ENCODE assay signal across 7 mouse cellular contexts in genomic region chr2:37516922-37517462, GRCm38 (mm10). TPM values are rescaled to one million over a fixed set of nuclear protein-coding genes. Genes with fewer than 3 reads are reported as not detected.
DNase-seq lines count a peak whose midpoint lies in the region; ATAC-seq lines count a peak whose summit lies in the region.

No protein-coding gene starts in this region.

- H3K9ac ChIP-seq in kidney, embryonic 14.5 days (ENCODE audit: low read depth, low read length) = no peak overlapping the region
- H3K9ac ChIP-seq in forebrain, embryonic 11.5 days (ENCODE audit: low read length) = no peak overlapping the region
- peak overlapping the region; percentile 54 for H3K9ac ChIP-seq in midbrain, embryonic 14.5 days (replicated peaks; ENCODE audit: low read length)

- no peak for ATAC-seq in kidney, embryonic 14.5 days (ENCODE audit: low FRiP score, low TSS enrichment)
- peak; percentile 91 for ATAC-seq in cerebellum, adult (ENCODE audit: insufficient number of reproducible peaks, low FRiP score, low TSS enrichment)
- peak; percentile 72 for ATAC-seq in forebrain, embryonic 11.5 days (replicated peaks; ENCODE audit: low FRiP score)
- ATAC-seq in midbrain, embryonic 14.5 days (ENCODE audit: low FRiP score, low TSS enrichment) = peak; percentile 77
- no peak for ATAC-seq in granulocyte monocyte progenitor cell, adult 5-6 weeks (replicated peaks; ENCODE audit: poor library complexity, severe bottlenecking)

- H3K27me3 ChIP-seq in kidney, embryonic 14.5 days (ENCODE audit: control insufficient read depth, insufficient read depth, low read length) = no peaks in the 10 kb centered on the region
- no peaks in the 10 kb centered on the region for H3K27me3 ChIP-seq in forebrain, embryonic 11.5 days (ENCODE audit: control insufficient read depth, insufficient read depth, low read length)
- no peaks in the 10 kb centered on the region for H3K27me3 ChIP-seq in midbrain, embryonic 14.5 days (ENCODE audit: control insufficient read depth, insufficient read depth, low read length)

- peak; percentile 26 to 38 for DNase-seq in kidney, postnatal 4 days
- DNase-seq in forebrain, embryonic 11.5 days (ENCODE audit: low spot score) = no peak
- peak; percentile 78 for DNase-seq in midbrain, embryonic 14.5 days
- no peak for DNase-seq in frontal cortex, postnatal 36 days (ENCODE audit: low spot score in 2 of 2)

- H3K36me3 ChIP-seq in kidney, embryonic 14.5 days (ENCODE audit: control insufficient read depth, insufficient read depth, low read length) = peaks cover 20% of the 10 kb centered on the region
- H3K36me3 ChIP-seq in forebrain, embryonic 11.5 days (ENCODE audit: control insufficient read depth, insufficient read depth, low read length) = peaks cover 3% of the 10 kb centered on the region; the same call in 1 of the 2 replicates
- H3K36me3 ChIP-seq in midbrain, embryonic 14.5 days (ENCODE audit: control insufficient read depth, insufficient read depth, low read length) = peaks cover 14% of the 10 kb centered on the region

- no peaks in the 10 kb centered on the region for H3K4me1 ChIP-seq in kidney, embryonic 14.5 days (ENCODE audit: control insufficient read depth, insufficient read depth, low read length)
- H3K4me1 ChIP-seq in forebrain, embryonic 11.5 days (replicated peaks; ENCODE audit: control insufficient read depth, insufficient read depth, low read length) = no peaks in the 10 kb centered on the region; the same call in 1 of the 2 replicates
- H3K4me1 ChIP-seq in midbrain, embryonic 14.5 days (ENCODE audit: control insufficient read depth, insufficient read depth, low read length) = peaks cover 27% of the 10 kb centered on the region

- H3K9me3 ChIP-seq in kidney, embryonic 14.5 days (ENCODE audit: control insufficient read depth, low read length) = no peaks in the 10 kb centered on the region
- no peaks in the 10 kb centered on the region for H3K9me3 ChIP-seq in forebrain, embryonic 11.5 days (ENCODE audit: control insufficient read depth, low read length)
- no peaks in the 10 kb centered on the region for H3K9me3 ChIP-seq in midbrain, embryonic 14.5 days (ENCODE audit: control insufficient read depth, low read length)

- 32% methylated on average over 4 of the region's 4 CpGs for WGBS in kidney, embryonic 14.5 days
- WGBS in forebrain, embryonic 11.5 days = 44% methylated on average over 4 of the region's 4 CpGs
- 23% methylated on average over 4 of the region's 4 CpGs for WGBS in midbrain, embryonic 14.5 days

- H3K4me2 ChIP-seq in kidney, embryonic 14.5 days (replicated peaks; ENCODE audit: low read depth, low read length) = no peak overlapping the region
- H3K4me2 ChIP-seq in forebrain, embryonic 11.5 days (ENCODE audit: low read depth, low read length, severe bottlenecking) = peak overlapping the region; percentile 15; the same call in 1 of the 2 replicates
- peak overlapping the region; percentile 62 for H3K4me2 ChIP-seq in midbrain, embryonic 14.5 days (ENCODE audit: low read length)

- H3K4me3 ChIP-seq in kidney, embryonic 14.5 days (ENCODE audit: low read length) = no peak overlapping the region; the same call in 1 of the 2 replicates
- no peak overlapping the region for H3K4me3 ChIP-seq in forebrain, embryonic 11.5 days (ENCODE audit: low read depth, low read length)
- peak overlapping the region; percentile 38 for H3K4me3 ChIP-seq in midbrain, embryonic 14.5 days (replicated peaks; ENCODE audit: low read depth, low read length)

- no peak overlapping the region for H3K27ac ChIP-seq in kidney, embryonic 14.5 days (ENCODE audit: low read depth, low read length)
- no peak overlapping the region for H3K27ac ChIP-seq in forebrain, embryonic 11.5 days (ENCODE audit: low read depth, low read length)
- H3K27ac ChIP-seq in midbrain, embryonic 14.5 days (replicated peaks; ENCODE audit: low read depth, low read length) = peak overlapping the region; percentile 86

RNA-seq across cellular contexts. Expression of gene Gpr21, which starts 0.9 kb away (rescaled TPM):
- 1.4 and 2.7 TPM in 2 replicates for polyA plus RNA-seq in kidney, embryonic 14.5 days (2014; fragmentation: Nextera tagmentation; extraction: Ambion mirVana)
- polyA plus RNA-seq in forebrain, embryonic 11.5 days (2014; fragmentation: Nextera tagmentation; extraction: Ambion mirVana) = 2.8 and 3.4 TPM in 2 replicates
- 18.7 and 25.4 TPM in 2 replicates for polyA plus RNA-seq in midbrain, embryonic 14.5 days (2014; fragmentation: Nextera tagmentation; extraction: Ambion mirVana)
- total RNA-seq in granulocyte monocyte progenitor cell, adult 5-6 weeks (2014; fragmentation: Nextera tagmentation) = 0.84 and 2.1 TPM in 2 replicates
- total RNA-seq in granulocyte monocyte progenitor cell, adult 5-6 weeks (2017) = 0.69 and 1.3 TPM in 2 replicates

Comparison
In these comparisons a context has a peak if more than half of its experiments do, and no peak if none do; other contexts are left out.
1. DNase-seq: peak in kidney, postnatal 4 days (2 of 2) and midbrain, embryonic 14.5 days (single experiment); none in forebrain, embryonic 11.5 days (single experiment) and frontal cortex, postnatal 36 days (0 of 2).
2. ATAC-seq: peak in cerebellum, adult (single experiment), forebrain, embryonic 11.5 days (single experiment) and midbrain, embryonic 14.5 days (single experiment); none in kidney, embryonic 14.5 days (single experiment) and granulocyte monocyte progenitor cell, adult 5-6 weeks (single experiment).